Mouse (Mus musculus) brain, embryonic 18.5 days (tissue): ENCODE measurements around the gene Atp6ap1.
A peak's percentile ranks its signal among the peaks of the same experiment; 100 is the strongest.

ENCODE experiments used
- DNase-seq: peaks from one replicate; pipeline ENCODE4 v3.0.0-alpha.2; 2012; ENCODE audit warnings: low read depth, low spot score

The Atp6ap1 gene

DNA sequence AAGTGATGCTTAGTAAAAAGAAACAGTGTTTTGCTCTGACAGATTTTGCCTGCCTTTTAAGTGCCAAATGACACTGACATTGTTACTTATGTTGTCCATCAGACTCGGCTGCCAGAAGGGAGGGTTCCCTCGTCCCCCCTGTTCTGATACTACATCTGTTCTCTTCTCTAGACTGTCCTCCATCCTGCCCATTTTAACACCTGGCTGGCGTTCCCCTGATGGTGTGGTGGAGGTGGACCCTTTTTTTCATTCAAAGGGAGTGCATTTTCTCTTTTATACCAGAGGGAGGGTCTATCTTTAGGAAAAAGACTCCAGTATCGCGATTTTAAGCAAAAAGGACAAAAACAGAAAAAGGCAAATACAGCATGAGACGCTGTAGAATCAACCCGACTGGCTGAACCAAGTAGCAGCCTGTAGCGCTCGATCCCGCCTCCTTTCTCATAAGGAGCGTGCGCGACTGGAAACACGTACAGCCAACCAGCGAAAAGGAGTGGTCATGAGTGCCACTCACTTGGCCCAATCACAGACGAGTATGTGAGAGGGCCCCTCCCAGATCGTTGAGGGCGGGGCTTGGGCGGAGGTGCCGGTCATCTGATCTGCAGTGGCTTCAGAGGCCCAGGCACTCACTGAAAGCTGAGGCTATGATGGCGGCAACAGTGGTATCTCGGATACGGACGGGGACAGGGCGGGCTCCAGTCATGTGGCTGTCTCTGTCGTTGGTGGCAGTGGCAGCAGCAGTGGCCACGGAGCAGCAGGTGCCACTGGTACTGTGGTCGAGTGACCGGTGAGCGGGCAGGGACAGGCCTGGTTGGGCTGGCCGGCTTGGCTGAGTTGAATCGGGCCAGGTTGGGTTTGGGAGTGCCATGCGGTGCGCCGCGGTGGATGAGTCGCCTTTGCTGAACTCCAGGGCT is at the start of gene Atp6ap1:
Gene Atp6ap1, plus strand, starts transcription at position 560 of the 911 bp plus-strand sequence.
- peak; percentile 90 for DNase-seq

DNA sequence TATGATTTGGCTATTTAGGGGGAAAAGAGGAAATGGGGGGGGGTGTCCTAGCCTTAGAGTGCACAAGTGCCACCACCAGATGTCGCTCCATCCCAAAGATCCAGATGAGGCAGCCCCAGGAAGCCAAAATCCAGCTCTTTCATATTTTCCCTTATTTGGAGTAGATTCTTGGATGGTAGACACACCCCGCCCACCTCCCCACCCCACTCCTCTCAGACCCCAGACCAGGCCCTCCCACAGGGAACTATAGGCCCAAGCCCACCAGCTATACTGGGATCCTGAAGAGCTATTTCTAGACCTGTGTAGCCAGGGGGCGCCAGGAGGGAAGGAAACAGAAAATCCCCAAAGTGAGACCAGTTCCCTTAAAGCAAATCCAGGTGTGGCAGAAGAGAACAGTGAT is 48.2 kb upstream of the Atp6ap1 start:
- no peak for DNase-seq

DNA sequence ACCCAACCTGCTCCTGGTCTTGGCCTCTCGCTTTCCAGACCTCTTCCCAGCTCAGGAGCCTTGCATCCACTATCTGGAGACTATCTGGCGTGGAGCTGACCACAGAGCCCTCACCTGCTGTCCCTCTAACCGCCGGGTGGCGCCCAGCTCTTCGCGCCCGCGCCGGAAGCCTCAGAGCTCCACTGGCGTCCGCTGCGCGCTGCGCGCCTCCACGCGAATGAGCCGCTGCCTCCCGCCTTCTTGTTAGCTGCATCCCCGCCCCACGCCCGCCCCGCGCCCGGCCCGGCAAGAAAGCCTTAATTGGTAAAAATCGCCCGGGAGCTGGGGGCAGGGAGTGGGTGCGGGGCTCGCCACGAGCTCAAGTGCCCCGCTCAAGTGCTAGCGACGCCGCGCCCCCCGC is 47.3 kb upstream of the Atp6ap1 start, which contains the start of gene Flna:
Gene Flna, minus strand, starts transcription at position 206 of the 400 bp plus-strand sequence.
- no peak for DNase-seq

DNA sequence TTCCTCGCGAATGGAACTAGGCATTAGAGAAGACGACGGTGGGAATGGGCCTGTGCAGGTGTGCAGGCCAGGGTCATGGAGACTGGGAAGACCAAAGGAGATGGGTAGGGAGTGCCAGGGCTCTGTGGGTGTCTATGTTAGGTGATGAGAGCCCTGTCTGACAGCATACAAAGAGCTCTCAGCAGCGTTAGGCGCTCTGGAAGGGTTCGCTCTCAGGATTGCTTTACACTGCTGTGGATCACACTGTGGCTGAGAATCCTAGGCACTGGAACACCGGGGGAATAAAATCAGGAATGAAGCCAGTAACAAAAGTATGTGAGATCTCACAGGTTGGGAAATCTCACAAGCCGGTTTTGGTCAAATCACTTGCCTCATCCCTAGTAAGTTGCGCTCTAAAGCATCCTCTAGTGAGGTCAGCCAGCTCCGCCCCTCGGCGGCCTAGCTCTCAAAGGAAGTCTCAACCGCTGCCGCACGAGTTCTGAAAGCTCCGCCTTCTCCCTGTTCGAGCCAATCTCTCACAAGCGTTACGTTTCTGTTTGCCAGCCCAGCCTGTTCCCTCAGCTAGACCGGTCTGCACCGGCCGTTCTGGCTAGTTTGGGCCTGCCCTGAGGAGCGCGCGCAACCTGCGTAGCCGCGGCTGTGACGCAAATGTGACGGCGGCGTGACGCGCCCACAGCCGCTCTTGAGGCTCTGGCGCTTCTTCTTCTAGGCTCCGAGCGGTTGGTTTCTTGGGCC is 42.6 kb upstream of the Atp6ap1 start, which contains the start of gene Emd:
Gene Emd, plus strand, starts transcription at position 535 of the 735 bp plus-strand sequence.
- peak; percentile 79 for DNase-seq

DNA sequence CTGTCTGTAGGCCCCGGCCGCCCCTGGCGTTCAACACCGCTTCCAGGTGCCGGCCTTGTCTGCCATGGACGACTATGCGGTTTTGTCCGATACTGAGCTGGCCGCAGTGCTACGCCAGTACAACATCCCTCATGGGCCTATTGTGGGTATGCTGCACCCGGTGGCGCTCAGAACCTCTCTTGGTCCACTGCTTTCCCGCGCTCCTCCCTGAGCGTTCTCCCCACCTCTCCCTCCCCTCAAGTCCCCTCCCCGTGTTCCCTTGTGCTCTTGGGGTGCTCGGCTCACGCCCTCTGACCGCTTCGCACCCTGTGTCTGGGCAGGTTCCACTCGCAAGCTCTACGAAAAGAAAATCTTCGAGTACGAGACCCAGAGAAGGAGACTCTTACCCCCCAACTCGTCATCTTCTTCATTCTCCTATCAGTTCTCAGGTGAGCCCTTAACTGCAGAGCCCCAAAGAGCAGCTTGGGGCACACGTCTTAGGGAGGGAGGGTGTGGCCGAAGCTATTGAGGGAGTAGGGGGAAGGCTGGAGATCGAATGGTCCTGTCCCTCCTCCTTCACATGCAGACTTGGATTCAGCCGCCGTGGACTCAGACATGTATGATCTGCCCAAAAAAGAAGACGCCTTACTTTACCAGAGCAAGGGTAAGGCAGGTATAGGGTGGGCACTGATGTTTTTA is 41.9 kb upstream of the Atp6ap1 start:
- DNase-seq = no peak

DNA sequence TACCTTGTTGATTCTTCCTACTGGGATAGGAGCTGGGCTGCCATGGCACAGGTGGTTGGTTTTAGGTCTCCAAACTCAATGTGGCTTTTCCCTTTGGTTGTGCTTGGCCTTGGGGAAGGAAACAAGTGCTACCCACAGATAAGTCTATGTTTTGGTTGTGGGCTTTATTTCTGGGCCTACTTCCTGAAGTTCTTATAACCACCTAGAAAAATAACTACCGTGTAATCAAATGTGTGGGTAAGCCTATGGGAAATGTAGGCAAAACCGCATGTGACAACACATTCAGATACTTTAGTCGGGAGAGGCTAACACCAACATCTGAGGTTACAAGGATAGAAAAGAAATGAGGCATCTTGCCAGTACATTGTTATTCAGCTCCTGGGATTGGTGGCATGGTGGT is 39.2 kb upstream of the Atp6ap1 start:
- DNase-seq = no peak

DNA sequence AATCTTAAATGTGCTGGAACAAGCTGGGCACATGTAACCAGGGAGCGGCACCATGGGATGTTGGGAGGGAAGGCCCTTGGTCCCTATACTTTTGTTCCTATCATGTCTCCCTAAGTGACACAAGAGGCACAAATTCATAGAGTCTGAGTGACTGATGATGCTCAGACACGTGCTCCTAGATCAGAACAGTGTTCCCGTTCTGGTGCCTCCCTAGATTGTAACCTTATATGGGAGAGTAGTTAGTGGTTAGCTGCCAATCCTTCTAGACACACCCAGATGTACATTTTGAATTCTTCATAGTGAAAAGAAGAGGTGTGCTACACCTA is 27.2 kb upstream of the Atp6ap1 start:
- no peak for DNase-seq

DNA sequence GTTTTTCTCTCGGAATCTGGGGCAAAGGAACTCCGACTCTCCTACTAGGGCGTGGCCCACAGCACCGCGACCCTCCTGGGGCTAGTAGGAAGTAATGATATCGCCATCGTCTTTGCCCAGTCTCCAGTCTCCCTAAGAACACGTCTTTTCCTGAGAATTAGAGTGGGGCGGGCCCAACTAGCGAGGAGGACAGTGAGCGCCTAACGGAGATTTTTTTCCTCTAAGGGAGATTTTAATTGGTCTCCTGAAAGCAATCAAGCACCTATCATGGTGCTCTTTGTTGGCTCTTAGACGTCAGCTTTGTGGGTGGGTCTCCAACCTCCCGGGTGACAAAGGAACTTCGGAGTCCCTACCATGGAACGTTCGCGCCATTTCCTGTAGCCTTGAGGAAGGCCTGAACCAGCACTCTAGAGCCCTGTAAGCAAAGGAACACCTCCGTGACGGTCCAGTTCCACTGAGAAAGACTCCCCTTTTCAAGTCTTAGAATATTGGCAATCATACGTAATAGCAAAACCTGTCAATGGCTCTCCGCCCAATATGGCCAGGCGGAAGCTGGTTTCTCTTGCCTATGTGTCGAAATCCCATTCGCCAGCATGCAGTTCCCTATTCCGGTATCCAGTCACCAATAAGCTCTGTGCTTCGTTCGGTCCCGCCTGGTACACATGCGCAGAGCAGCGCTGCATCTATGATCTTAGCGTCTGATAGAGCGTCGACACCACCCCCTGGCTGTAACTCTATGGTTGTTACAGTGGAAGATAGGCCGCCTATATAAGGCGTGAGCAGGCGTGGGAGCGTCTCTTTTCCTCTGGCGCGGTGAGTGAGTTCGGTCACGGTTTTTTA is 26.6 kb upstream of the Atp6ap1 start, which contains the start of gene Rpl10:
Gene Rpl10, plus strand, starts transcription at position 751 of the 840 bp plus-strand sequence.
- peak; percentile 94 for DNase-seq

DNA sequence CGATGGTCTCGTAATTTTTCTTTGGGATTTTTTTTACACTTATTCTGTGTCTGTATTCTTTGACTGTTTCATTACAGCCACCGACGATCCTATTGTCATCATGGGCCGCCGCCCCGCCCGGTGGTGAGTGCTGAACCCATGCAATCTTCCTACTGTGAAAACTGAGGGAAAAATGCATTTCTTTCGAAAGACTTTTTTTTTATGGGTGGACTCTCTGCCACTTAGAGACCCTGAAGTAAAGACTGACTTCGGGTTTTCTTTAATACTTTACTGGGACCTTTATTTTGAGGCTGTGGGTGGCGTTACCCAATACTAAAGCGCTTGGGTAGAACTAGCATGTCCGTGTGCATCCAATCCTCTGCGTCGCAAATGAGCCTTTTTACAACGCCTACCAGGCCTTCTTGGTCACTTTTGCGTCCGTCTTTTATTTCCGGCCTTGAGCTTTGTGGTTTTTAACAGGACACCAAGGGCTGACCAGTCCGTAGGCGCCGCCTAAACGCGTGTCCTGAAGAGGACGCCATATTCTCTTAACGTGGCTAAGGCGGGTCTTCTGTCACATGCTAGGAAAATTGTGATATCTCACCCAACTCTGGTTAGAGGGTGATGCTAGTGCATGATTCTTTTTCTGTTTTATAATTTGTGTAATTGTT is 25.9 kb upstream of the Atp6ap1 start:
- no peak for DNase-seq

DNA sequence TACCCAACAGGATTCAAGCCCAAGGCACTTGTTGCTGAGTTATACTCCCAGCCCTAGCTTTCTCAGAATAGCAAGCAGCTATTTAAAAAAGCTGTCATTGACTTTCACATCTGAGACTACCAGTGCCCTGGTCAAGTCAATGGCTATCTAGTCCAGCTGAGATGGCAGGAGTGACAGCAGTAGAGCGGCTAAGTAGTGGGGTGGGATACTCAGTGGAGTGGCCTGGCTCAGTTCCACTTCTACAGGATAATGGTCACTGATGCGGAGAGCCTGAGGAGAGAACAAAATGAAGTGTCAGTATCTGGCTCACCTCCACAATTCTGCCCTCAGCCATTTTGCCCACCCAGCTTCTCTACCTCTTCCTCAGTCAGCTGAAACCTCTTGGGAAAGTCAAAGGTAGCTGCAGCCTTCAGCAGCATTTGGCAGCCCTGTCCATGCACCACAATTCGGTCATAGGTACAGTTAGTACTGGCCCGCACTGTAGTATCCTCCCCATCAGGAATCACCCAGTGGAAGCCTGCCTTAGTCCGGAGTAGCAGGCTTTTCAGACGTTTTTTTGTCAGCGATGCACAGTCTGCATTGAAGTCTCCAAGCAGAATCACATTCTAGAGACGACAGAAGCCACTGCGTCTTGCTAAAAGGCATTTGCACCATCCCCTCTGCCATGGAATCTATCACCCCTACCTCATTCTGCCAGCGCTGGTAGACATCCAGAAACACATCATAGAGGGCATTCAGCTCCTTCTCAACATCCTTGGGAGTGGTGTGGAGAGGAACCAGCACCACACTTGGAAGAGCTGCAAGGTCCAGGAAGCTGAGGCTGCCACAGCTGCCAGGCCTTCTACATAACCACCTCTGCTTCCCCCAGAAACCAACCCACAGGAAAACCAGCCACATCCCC is 23.2 kb upstream of the Atp6ap1 start:
- DNase-seq = no peak

DNA sequence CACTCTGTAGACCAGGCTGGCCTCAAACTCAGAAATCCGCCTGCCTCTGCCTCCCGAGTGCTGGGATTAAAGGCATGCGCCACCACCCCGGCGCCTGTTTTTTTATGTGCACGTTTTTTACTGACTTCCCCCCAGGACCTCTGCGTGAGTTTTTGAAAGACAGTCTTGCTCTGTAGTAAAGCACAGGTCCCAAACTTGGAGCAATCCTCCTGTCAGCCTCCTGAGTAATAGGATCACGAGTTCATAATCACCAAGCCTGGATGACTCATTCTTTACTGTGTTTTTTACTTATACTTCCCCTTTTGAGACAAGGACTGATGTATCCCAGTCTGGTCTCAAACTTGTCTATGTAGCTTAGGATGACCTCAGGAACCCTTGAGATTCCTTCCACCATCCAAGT is 19.0 kb upstream of the Atp6ap1 start:
- no peak for DNase-seq

DNA sequence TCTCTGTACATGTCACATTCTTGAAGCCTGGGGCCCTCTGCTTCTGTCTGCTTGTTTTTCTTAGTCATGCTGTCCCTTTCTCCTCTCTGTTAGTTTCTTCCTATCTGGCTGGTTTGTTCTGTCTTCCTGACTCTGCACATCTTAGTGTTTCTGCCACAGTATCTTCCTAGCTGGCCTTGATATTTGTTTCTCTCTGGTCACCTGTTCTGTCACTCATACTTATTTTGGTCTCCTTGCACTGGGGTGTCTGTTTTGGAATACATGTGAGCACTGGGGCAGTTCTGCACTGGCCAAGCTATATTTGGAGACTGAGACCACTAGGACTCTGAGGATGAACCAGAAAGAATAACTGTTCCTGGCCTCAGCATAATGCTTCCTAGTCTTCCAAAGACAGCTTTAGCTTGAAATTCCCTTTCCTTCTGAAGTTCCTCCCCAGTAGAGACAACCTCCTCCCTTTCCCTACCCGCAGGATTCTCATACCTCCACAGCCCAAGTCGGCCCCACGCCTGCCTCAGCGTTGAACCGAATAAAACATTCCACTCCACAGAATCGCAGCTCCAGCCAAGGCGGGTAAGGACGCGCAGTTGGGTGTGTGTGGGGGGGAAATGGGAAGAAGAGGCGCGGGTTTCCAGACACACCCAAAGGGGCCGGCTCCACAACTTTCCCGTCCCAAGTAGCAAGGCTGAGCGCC is 15.7 kb upstream of the Atp6ap1 start:
- DNase-seq = no peak

DNA sequence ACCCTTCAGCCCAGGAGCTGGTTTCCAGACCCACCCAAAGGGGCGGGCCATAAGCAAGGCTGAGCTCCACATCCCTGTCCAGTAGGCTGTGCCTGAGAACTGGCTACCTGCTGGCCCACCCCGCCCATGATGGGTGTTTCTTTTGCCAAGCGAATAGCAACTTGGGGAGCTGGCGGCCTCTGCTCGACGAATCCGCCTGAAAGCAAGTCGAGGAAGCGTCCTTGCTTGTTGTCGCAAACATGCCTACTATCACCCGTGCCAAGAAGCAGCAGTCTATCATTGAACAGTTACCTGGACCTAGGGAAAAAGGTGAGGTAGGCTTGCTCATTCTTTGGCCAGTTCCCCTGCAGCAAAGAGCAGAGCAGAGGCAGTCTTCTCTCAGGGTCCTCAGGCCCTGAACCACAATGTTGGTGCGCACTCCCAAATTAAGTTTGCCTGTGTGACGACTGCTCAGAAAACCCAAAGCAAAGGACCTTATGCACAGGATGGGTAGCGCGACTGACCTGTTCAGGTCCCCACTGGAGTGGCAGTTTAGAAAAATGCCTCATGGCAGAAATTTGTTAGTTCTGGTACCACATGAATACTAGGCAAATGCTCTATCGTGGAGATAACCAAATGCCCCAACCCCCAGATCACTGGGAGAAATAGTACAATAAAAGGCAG is 15.0 kb upstream of the Atp6ap1 start, which contains the start of the genes Taz and Dnase1l1:
Gene Taz, plus strand, starts transcription at position 181 of the 663 bp plus-strand sequence.
Gene Dnase1l1, minus strand, starts transcription at position 606 of the 663 bp plus-strand sequence.
- no peak for DNase-seq

DNA sequence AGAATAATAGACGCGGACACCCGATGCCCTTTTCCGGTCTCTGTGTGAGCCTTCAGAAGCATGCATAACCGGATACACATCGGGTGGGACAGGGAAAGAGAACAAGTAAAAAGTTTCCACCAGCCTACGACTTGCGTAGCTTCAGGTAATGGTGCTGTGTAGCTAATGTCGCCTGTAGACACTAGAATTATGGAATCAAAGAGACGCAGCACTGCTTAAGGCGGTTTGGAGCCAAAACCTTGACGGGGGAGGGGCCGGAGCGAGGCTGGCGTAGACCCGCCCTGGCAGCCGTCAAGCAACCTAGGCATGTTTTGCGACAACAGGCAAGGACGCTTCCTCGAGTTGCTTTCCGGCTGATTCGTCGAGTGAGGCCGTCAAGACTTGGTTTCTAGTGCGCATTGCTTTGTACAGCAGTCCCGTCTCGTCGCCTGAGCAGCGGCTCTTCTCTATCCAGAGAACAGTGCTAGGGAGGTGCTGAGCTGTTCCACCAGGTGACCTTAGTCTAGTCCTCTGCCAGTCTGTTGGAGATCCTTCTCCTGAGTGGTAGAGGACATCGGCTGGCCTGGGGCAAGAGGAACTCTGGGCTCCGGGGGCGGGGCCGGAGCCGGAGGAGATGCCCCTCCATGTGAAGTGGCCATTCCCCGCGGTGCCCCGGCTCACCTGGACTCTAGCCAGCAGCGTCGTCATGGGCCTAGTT is 14.4 kb upstream of the Atp6ap1 start:
- peak; percentile 78 for DNase-seq

DNA sequence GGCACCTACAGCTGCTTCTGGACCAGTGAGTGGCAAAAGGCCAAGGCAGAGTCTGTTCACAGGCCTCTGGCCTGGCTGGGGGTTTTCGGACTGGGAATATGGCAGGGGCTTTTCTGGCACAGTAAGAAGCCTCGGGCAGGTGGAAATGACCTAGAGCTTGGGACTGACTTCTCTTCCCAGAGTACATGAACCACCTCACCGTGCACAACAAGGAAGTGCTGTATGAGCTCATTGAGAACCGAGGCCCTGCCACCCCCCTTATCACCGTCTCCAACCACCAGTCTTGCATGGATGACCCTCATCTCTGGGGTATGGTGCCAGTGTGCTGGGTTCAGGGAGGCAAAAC is 13.8 kb upstream of the Atp6ap1 start:
- no peak for DNase-seq

DNA sequence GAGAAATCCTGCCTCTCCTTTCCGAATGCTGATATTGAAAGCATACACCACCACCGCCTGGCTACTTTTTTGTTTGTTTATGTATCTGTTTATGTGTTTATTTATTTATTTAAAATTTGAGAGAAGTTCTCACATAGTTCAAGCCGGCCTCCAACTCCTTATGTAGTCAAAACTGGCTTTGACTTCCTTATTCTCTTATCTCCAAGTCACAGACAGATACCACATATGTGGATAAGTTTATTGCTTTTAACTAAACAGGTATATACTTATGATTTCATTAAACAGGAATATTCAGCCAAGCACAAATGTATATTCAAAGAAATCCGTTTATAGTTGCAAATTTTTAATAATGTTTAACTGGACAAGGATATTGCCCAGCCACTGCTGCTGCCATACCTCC is 3.5 kb upstream of the Atp6ap1 start:
- DNase-seq = no peak

DNA sequence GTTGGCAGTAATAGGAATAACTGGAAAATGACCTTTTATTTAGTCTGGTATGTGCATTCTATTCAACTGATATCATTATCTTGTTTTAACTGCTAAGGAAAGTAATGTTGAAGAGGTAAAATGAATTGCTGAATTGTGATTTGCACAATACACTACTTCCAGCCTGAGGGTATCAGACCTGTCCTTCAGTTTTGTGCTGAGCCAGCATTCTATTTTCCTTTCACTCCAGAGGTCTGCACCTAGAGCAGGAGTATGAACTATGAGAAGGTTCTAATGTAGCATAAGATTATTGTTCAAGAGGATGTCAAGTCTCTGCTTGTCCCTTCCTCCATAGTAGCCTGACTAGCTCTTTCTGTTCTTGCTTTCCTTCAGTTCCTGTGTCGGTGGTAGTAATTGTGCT is 1.5 kb downstream of the Atp6ap1 start:
- DNase-seq = no peak

DNA sequence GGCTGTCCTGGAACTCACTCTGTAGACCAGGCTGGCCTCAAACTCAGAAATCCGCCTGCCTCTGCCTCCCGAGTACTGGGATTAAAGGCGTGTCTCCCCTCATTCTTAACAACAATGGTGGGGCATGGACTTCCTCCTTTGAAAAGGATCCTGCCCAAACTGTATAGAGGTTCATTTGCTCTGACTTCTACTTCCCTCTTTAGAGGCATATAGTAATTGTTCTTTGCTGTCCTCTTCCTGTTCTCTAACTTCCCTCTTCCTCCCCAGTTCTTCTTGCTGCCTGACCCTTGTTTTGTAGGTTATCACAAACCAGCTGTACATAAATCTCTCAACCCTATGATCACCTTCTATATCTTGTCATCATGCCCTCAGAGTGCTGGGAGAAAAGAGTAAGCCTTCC is 2.8 kb downstream of the Atp6ap1 start:
- no peak for DNase-seq
